ENCODE assay signal across 8 mouse cellular contexts in the genomic region with DNA sequence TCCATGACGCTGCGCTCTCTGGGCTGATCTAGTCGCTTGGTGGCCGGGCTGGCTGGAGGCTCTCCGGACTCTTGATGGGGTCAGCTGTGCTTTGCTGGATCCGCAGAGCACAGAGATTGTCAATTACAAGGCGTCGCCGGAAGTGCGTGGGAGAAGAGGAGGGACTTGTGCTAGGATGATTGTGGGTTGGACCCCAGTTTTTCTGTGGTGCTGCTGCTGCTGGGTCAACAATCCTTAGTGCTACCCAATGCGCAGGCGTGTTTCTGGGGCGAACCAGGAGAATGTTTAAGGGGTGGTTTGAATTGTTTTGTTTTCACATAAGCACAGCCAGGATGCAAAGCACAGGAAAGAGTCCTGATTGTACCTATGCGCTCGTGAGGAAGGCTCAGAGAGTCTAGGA. TPM values are rescaled to one million over a fixed set of nuclear protein-coding genes. Genes with fewer than 3 reads are reported as not detected.
DNase-seq lines count a peak whose midpoint lies in the region; ATAC-seq and TF ChIP-seq lines count a peak whose summit lies in the region.

Gene Rtl8b, minus strand, starts transcription at position 115 of the 400 bp plus-strand sequence.

- no peaks in the 10 kb centered on the region for H3K27me3 ChIP-seq in cerebellum, adult 2 months (ENCODE audit: control insufficient read depth, insufficient read depth, low read length)
- H3K27me3 ChIP-seq in hindbrain, embryonic 10.5 days (ENCODE audit: insufficient read depth, poor library complexity, severe bottlenecking): no peaks in the 10 kb centered on the region
- no peaks in the 10 kb centered on the region for H3K27me3 ChIP-seq in lung, embryonic 15.5 days

- WGBS in cerebellum, adult 2 months: 3% methylated on average over 12 of the region's 15 CpGs
- 9% methylated on average over 15 of the region's 15 CpGs for WGBS in hindbrain, embryonic 10.5 days
- WGBS in lung, embryonic 15.5 days: 10% methylated on average over 12 of the region's 15 CpGs
- WGBS in olfactory bulb, adult 2 months: 19% methylated on average over 13 of the region's 15 CpGs

- peak; percentile 34; the same call in 1 of the 2 replicates for TF ChIP-seq POLR2A in cerebellum, adult 2 months (IDR thresholded peaks at IDR 0.05; ENCODE audit: borderline replicate concordance, insufficient read depth, low read length)
- no peak for TF ChIP-seq POLR2A in olfactory bulb, adult 2 months (IDR thresholded peaks at IDR 0.05; ENCODE audit: insufficient read depth, low read depth, low read length)

- peak; percentile 34 for DNase-seq in ES-E14 (ENCODE audit: low read depth, low spot score)
- peak; percentile 85 to 91 for DNase-seq in cerebellum, adult 2 months
- peak; percentile 80 to 85 for DNase-seq in frontal cortex, adult 2 months (ENCODE audit: extremely low spot score in 1 of 2, low spot score in 1 of 2)
- peak; percentile 82 for DNase-seq in hindbrain, embryonic 10.5 days (ENCODE audit: low spot score)
- peak; percentile 62 for DNase-seq in layer of hippocampus, adult 9-10 months (ENCODE audit: low spot score)
- peak; percentile 56 to 66 for DNase-seq in thymus, adult 18-20 months

- in situ Hi-C loops in ES-E14 (cut with MboI; ENCODE audit: low sequenced_read_pairs in 2 of 2, unreplicated experiment in 2 of 2): no loop called here

- peak within 1 kb of the TSS in 1 of 2 experiments; percentile 16; a peak in 1 of 4 replicates for H3K4me3 ChIP-seq in ES-E14 (ENCODE audit: insufficient read depth in 1 of 2, low read depth in 1 of 2, low read length in 2 of 2, poor library complexity in 1 of 2, severe bottlenecking in 1 of 2)
- peak within 1 kb of the TSS; percentile 44 for H3K4me3 ChIP-seq in cerebellum, adult 2 months (replicated peaks; ENCODE audit: insufficient read depth, low read depth, low read length)
- H3K4me3 ChIP-seq in hindbrain, embryonic 10.5 days: peak within 1 kb of the TSS; percentile 42
- peak within 1 kb of the TSS; percentile 34 for H3K4me3 ChIP-seq in lung, embryonic 15.5 days
- H3K4me3 ChIP-seq in olfactory bulb, adult 2 months (ENCODE audit: insufficient read depth, low read depth, low read length): peak within 1 kb of the TSS; percentile 47

- no peak for TF ChIP-seq CTCF in cerebellum, adult 2 months (IDR thresholded peaks at IDR 0.05; ENCODE audit: borderline replicate concordance, insufficient read depth, low read depth, low read length)
- no peak for TF ChIP-seq CTCF in olfactory bulb, adult 2 months (IDR thresholded peaks at IDR 0.05; ENCODE audit: insufficient read depth, low read depth, low read length)

- no peaks in the 10 kb centered on the region for H3K9me3 ChIP-seq in ES-E14 (ENCODE audit: control insufficient read depth, insufficient read depth, low read depth, low read length)
- H3K9me3 ChIP-seq in hindbrain, embryonic 10.5 days: no peaks in the 10 kb centered on the region
- H3K9me3 ChIP-seq in lung, embryonic 15.5 days: no peaks in the 10 kb centered on the region

- no peak within 1 kb of the TSS for H3K9ac ChIP-seq in ES-E14 (ENCODE audit: insufficient read depth, low read depth, low read length, poor library complexity, severe bottlenecking)
- no peak within 1 kb of the TSS; the same call in 1 of the 2 replicates for H3K9ac ChIP-seq in lung, embryonic 15.5 days

- no peak within 1 kb of the TSS for H3K27ac ChIP-seq in ES-E14 (ENCODE audit: insufficient read depth, low read depth, low read length, poor library complexity, severe bottlenecking)
- peak within 1 kb of the TSS; percentile 86 for H3K27ac ChIP-seq in cerebellum, adult 2 months (ENCODE audit: insufficient read depth, low read length)
- peak within 1 kb of the TSS; percentile 81 for H3K27ac ChIP-seq in hindbrain, embryonic 10.5 days
- H3K27ac ChIP-seq in lung, embryonic 15.5 days: peak within 1 kb of the TSS; percentile 44; the same call in 1 of the 2 replicates
- H3K27ac ChIP-seq in olfactory bulb, adult 2 months (ENCODE audit: insufficient read depth, low read depth, low read length): peak within 1 kb of the TSS; percentile 97

- peak; percentile 93 for ATAC-seq in lung, embryonic 15.5 days (ENCODE audit: borderline replicate concordance, extremely low read depth, low FRiP score, low TSS enrichment)

- H3K36me3 ChIP-seq in ES-E14 (ENCODE audit: control insufficient read depth, insufficient read depth, low read length, poor library complexity, severe bottlenecking): no peaks in the 10 kb centered on the region
- H3K36me3 ChIP-seq in hindbrain, embryonic 10.5 days: no peaks in the 10 kb centered on the region
- H3K36me3 ChIP-seq in lung, embryonic 15.5 days: no peaks in the 10 kb centered on the region

- H3K4me2 ChIP-seq in lung, embryonic 15.5 days: peak within 1 kb of the TSS; percentile 48

- H3K4me1 ChIP-seq in ES-E14 (ENCODE audit: control insufficient read depth in 2 of 2, insufficient read depth in 2 of 2, low read length in 2 of 2, poor library complexity in 1 of 2): no peaks in the 10 kb centered on the region
- no peaks in the 10 kb centered on the region for H3K4me1 ChIP-seq in cerebellum, adult 2 months (ENCODE audit: control insufficient read depth, insufficient read depth, low read length)
- no peaks in the 10 kb centered on the region for H3K4me1 ChIP-seq in hindbrain, embryonic 10.5 days (replicated peaks)
- no peaks in the 10 kb centered on the region for H3K4me1 ChIP-seq in lung, embryonic 15.5 days
- no peaks in the 10 kb centered on the region for H3K4me1 ChIP-seq in olfactory bulb, adult 2 months (ENCODE audit: control insufficient read depth, insufficient read depth, low read length)

TF ChIP-seq in ES-E14, 5 proteins besides CTCF, POLR2A, EP300 and RAD21:
- TF ChIP-seq CHD2 (IDR thresholded peaks at IDR 0.05; ENCODE audit: low read depth, low read length): no peak
- peak; percentile 71; the same call in 1 of the 2 replicates for TF ChIP-seq ZNF384 (IDR thresholded peaks at IDR 0.05; ENCODE audit: low read depth, low read length)
- TF ChIP-seq MAFK (IDR thresholded peaks at IDR 0.05; ENCODE audit: insufficient read depth, low read depth, low read length): no peak
- TF ChIP-seq ZC3H11A (IDR thresholded peaks at IDR 0.05; ENCODE audit: borderline replicate concordance, low read depth, low read length): no peak

RNA-seq across cellular contexts. Expression of gene Rtl8b, which starts in this region (rescaled TPM):
- total RNA-seq in ES-E14 (2012; rRNA removed): 6.5 and 11.7 TPM in 2 replicates
- polyA plus RNA-seq in cerebellum, adult 2 months (2012; rRNA removed): 379 and 406 TPM in 2 replicates
- polyA plus RNA-seq in frontal cortex, adult 2 months (2012; rRNA removed): 320 and 350 TPM in 2 replicates
- polyA plus RNA-seq in hindbrain, embryonic 10.5 days (2016; fragmentation: Nextera tagmentation; extraction: Ambion mirVana): 56.9 and 86.9 TPM in 2 replicates
- polyA plus RNA-seq in lung, embryonic 15.5 days (2015; fragmentation: Nextera tagmentation; extraction: Ambion mirVana): 76.0 and 84.2 TPM in 2 replicates
- not detected in 2 replicates for polyA plus RNA-seq in olfactory bulb, adult 2 months (2012; ENCODE audit: insufficient read depth, insufficient read length, low replicate concordance, missing spikeins)

Comparison
In these comparisons a context has a peak if more than half of its experiments do, and no peak if none do; other contexts are left out.
1. RNA of gene Rtl8b (polyA plus RNA-seq): 379 to 406 TPM in cerebellum, adult 2 months, 320 to 350 TPM in frontal cortex, adult 2 months, 56.9 to 86.9 TPM in hindbrain, embryonic 10.5 days and 76.0 to 84.2 TPM in lung, embryonic 15.5 days; not detected in olfactory bulb, adult 2 months; every median in the first group is over 10 times any median in the second.
2. DNase-seq: peak in every context shown above with its lines; median percentile 88 in cerebellum, adult 2 months; 82 in frontal cortex, adult 2 months; 82 in hindbrain, embryonic 10.5 days; 62 in layer of hippocampus, adult 9-10 months; 61 in thymus, adult 18-20 months; 34 in ES-E14.